10 mouse cellular contexts compared by ENCODE assay signal in the genomic region with DNA sequence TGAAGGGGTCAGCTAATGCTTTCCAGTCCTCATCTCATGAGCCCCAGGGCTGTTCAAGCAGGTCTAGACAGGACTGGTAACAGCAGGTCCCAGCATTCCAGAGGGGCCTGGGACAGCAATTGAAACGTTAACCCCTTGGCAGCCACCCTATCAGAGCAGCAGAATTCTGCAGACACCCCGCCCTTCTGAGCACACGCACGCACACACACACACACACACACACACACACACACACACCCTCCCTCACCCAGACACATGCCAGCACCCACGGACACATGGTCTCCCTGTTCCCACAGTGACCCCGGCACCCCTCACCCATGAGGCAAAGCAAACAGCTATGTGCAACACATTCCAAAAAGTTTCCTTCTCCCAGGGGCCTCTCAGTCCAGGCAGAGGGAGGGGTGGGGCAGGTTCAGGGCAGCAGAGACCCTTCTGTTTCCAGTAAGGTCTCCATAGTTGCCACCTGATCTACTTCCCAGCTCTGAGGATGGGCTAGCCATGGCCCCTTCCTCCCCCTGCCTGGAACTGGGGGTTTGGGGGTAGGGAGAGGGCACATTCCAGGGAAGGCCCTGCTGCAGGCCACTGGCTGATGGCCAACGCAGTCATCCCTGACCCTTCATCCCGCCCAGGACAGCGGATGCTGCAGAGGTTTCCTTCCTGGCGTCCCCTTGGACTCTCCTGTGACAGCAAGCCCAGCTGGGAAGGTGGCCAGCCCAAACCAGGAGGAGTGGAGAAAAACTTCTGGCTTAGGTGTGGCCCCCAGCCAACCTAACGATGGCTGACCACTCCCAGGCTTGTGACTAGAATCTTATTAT. TPM values are rescaled to one million over a fixed set of nuclear protein-coding genes. Genes with fewer than 3 reads are reported as not detected.
DNase-seq lines count a peak whose midpoint lies in the region; ATAC-seq and TF ChIP-seq lines count a peak whose summit lies in the region.
"Had no signal": no experiment of that assay in that cellular context is flagged by ENCODE, and none has a peak within 500 bp of the region (broad histone marks: within the 10 kb centered on the region; RNA-seq: fewer than 3 reads in every experiment).

No protein-coding gene starts in this region.

- TF ChIP-seq CTCF in ES-Bruce4 (IDR thresholded peaks at IDR 0.05; ENCODE audit: low read depth, low read length): no peak

- 0 out of 2 replicates have a peak, but pooled peaks have one; percentile 30 for TF ChIP-seq EP300 in ES-Bruce4 (IDR thresholded peaks at IDR 0.05; ENCODE audit: insufficient read depth, low read depth, low read length)

- H3K4me2 ChIP-seq in limb, embryonic 14.5 days (replicated peaks; ENCODE audit: low read depth, low read length, severe bottlenecking): peak overlapping the region; percentile 20

- WGBS in limb, embryonic 14.5 days: 35% methylated on average over 8 of the region's 11 CpGs

- intact Hi-C loops in heart, postnatal 10 days (cut with DNase I): no loop called here
- intact Hi-C loops in left cerebral cortex, postnatal 25 days (cut with DNase I): no loop called here

- DNase-seq in embryo, embryonic 9.5 days (ENCODE audit: extremely low spot score): peak; percentile 49
- DNase-seq in heart, postnatal 10 days: peak; percentile 78
- no peak for DNase-seq in limb, embryonic 14.5 days (ENCODE audit: low spot score)
- DNase-seq in testis, postnatal 14 days (ENCODE audit: low spot score): peak; percentile 56
- no peak for DNase-seq in ovary, postnatal 14 days (ENCODE audit: low spot score)
- DNase-seq in cerebellum, postnatal 4 days (ENCODE audit: low spot score in 2 of 2): no peak
- no peak for DNase-seq in left cerebral cortex, postnatal 25 days (ENCODE audit: low spot score in 2 of 2)

- no peaks in the 10 kb centered on the region for H3K36me3 ChIP-seq in ES-Bruce4 (ENCODE audit: control insufficient read depth, insufficient read depth, low read length, poor library complexity, severe bottlenecking)
- H3K36me3 ChIP-seq in limb, embryonic 14.5 days (ENCODE audit: control insufficient read depth, insufficient read depth, low read length): no peaks in the 10 kb centered on the region

- peaks cover 11% of the 10 kb centered on the region for H3K4me1 ChIP-seq in ES-Bruce4 (ENCODE audit: control insufficient read depth, insufficient read depth, low read length)
- H3K4me1 ChIP-seq in limb, embryonic 14.5 days (ENCODE audit: control insufficient read depth, insufficient read depth, low read length): peaks cover 37% of the 10 kb centered on the region

- H3K9me3 ChIP-seq in ES-Bruce4 (replicated peaks; ENCODE audit: control insufficient read depth, insufficient read depth, low read length, poor library complexity, severe bottlenecking): no peaks in the 10 kb centered on the region
- no peaks in the 10 kb centered on the region for H3K9me3 ChIP-seq in limb, embryonic 14.5 days (ENCODE audit: control insufficient read depth, low read length)

- H3K4me3 ChIP-seq in ES-Bruce4 (ENCODE audit: low read depth, low read length): no peak overlapping the region
- H3K4me3 ChIP-seq in limb, embryonic 14.5 days (replicated peaks; ENCODE audit: low read length): no peak overlapping the region

- H3K27ac ChIP-seq in ES-Bruce4 (ENCODE audit: insufficient read depth, low read length): no peak overlapping the region
- no peak overlapping the region for H3K27ac ChIP-seq in limb, embryonic 14.5 days (replicated peaks; ENCODE audit: low read depth, low read length)

- TF ChIP-seq POLR2A in ES-Bruce4 (IDR thresholded peaks at IDR 0.05; ENCODE audit: insufficient read depth, low read length): no peak
- no peak for TF ChIP-seq POLR2A in limb, embryonic 14.5 days (IDR thresholded peaks at IDR 0.05; ENCODE audit: borderline replicate concordance, extremely low read depth, insufficient read depth, insufficient read length)

- H3K27me3 ChIP-seq in ES-Bruce4 (ENCODE audit: control insufficient read depth, insufficient read depth, low read length, poor library complexity, severe bottlenecking): no peaks in the 10 kb centered on the region
- peaks cover 13% of the 10 kb centered on the region; the same call in 1 of the 2 replicates for H3K27me3 ChIP-seq in limb, embryonic 14.5 days (ENCODE audit: control insufficient read depth, insufficient read depth, low read length)

- no peak overlapping the region for H3K9ac ChIP-seq in ES-Bruce4 (ENCODE audit: low read depth, poor library complexity, severe bottlenecking)
- no peak overlapping the region for H3K9ac ChIP-seq in limb, embryonic 14.5 days (ENCODE audit: low read depth, low read length, severe bottlenecking)

- ATAC-seq in limb, embryonic 14.5 days (ENCODE audit: low FRiP score, low read depth): peak; percentile 21; the same call in 1 of the 2 replicates

RNA-seq across cellular contexts. Expression of a gene that starts 2.8 kb away (rescaled TPM):
- polyA plus RNA-seq in ES-Bruce4 (2011; ENCODE audit: insufficient read depth, insufficient read length, low read depth, missing spikeins): 35.2 and 35.4 TPM in 2 replicates
- 10 to 100 TPM; 64.6 to 83.6 TPM for total RNA-seq in heart, postnatal 10 days (2021)
- polyA plus RNA-seq in limb, embryonic 14.5 days (2012; rRNA removed): 19.9 and 23.9 TPM in 2 replicates
- polyA plus RNA-seq in limb, embryonic 14.5 days (2014; fragmentation: Nextera tagmentation; extraction: Ambion mirVana): 13.6 and 14.2 TPM in 2 replicates
- total RNA-seq in left cerebral cortex, postnatal 25 days (2021): 1 to 10 TPM; 8.0 to 9.2 TPM

RNA-seq across cellular contexts. Expression of a gene that starts 33.0 kb away (rescaled TPM):
- 0.82 and 0.91 TPM in 2 replicates for polyA plus RNA-seq in ES-Bruce4 (2011; ENCODE audit: insufficient read depth, insufficient read length, low read depth, missing spikeins)
- total RNA-seq in heart, postnatal 10 days (2021): not detected
- polyA plus RNA-seq in limb, embryonic 14.5 days (2012; rRNA removed): 0.10 and 0.37 TPM in 2 replicates
- 0.08 TPM in 1 of 2 replicates, not detected in the other for polyA plus RNA-seq in limb, embryonic 14.5 days (2014; fragmentation: Nextera tagmentation; extraction: Ambion mirVana)
- 1 to 10 TPM; 2.2 to 2.7 TPM for total RNA-seq in left cerebral cortex, postnatal 25 days (2021)
- total RNA-seq: MEL had no signal

RNA-seq across cellular contexts. Expression of a gene that starts 50.0 kb away (rescaled TPM):
- not detected in 2 replicates for polyA plus RNA-seq in ES-Bruce4 (2011; ENCODE audit: insufficient read depth, insufficient read length, low read depth, missing spikeins)
- total RNA-seq in heart, postnatal 10 days (2021): not detected
- 0.03 and 0.04 TPM in 2 replicates for polyA plus RNA-seq in limb, embryonic 14.5 days (2012; rRNA removed)
- not detected in 2 replicates for polyA plus RNA-seq in limb, embryonic 14.5 days (2014; fragmentation: Nextera tagmentation; extraction: Ambion mirVana)
- total RNA-seq in left cerebral cortex, postnatal 25 days (2021): under 1 TPM in 1 of 2 experiments, not detected in 1; 0.16 TPM
- total RNA-seq: MEL had no signal
- polyA plus RNA-seq: gonadal fat pad, adult 2 months had no signal

Comparison
In these comparisons a context has a peak if more than half of its experiments do, and no peak if none do; other contexts are left out.
1. DNase-seq: peak in embryo, embryonic 9.5 days (single experiment), heart, postnatal 10 days (2 of 2) and testis, postnatal 14 days (single experiment); none in limb, embryonic 14.5 days (single experiment), ovary, postnatal 14 days (single experiment), cerebellum, postnatal 4 days (0 of 2) and left cerebral cortex, postnatal 25 days (0 of 2).
2. RNA of a gene that starts 2.8 kb away (total RNA-seq): 64.6 to 83.6 TPM in heart, postnatal 10 days; 8.0 to 9.2 TPM in left cerebral cortex, postnatal 25 days; every median in the first group is over 4 times any median in the second.